Mouse (Mus musculus) layer of hippocampus, postnatal 36 days (tissue): ENCODE results near the gene Txlna. TPM values are rescaled to one million over a fixed set of nuclear protein-coding genes. Genes with fewer than 3 reads are reported as not detected.

Experiments
- DNase-seq, 2 experiments: peaks; one replicate each; pipeline ENCODE4 v3.0.0; 2022
- microRNA-seq, 2 experiments: library from miRNA; unstranded; fragments of <30 nt; microRNA quantifications; one replicate each; pipeline ENCODE4 v1.2.0; 2021
- total RNA-seq, 2 experiments: library from RNA; stranded (reverse); gene quantifications; 2 replicates each; pipeline ENCODE4 v1.2.3; 2021

Gene Txlna
- total RNA-seq, 2 experiments from 2014 or later: 46.1 to 54.7 TPM

GRCm38 (mm10) chr4:129586943-129587342, 53.9 kb downstream of the Txlna start:
- DNase-seq: no peak

- DNase-seq: no peak
These were observed 55.1 kb downstream of the Txlna start for GRCm38 (mm10) chr4:129585773-129586172.

- DNase-seq: peak; percentile 79 to 81
These were observed 55.8 kb downstream of the Txlna start for GRCm38 (mm10) chr4:129584884-129585608.

GRCm38 (mm10) chr4:129584370-129584769, 56.5 kb downstream of the Txlna start:
- DNase-seq: no peak

GRCm38 (mm10) chr4:129582251-129582650, 58.6 kb downstream of the Txlna start:
- no peak for DNase-seq

- no peak for DNase-seq
These were observed 60.5 kb downstream of the Txlna start for GRCm38 (mm10) chr4:129580347-129580746.

- DNase-seq: no peak
These were observed 62.4 kb downstream of the Txlna start, which contains the start of gene Fam167b for GRCm38 (mm10) chr4:129578466-129578865. Fam167b (minus strand) TSS chr4:129578549.

- DNase-seq: no peak
These were observed 63.2 kb downstream of the Txlna start for GRCm38 (mm10) chr4:129577688-129578087.

GRCm38 (mm10) chr4:129576863-129577491, 63.9 kb downstream of the Txlna start:
- DNase-seq: peak; percentile 51 to 55

Small RNA genes lying within 50 kb of the gene (microRNA-seq; reads per million reads assigned to microRNA genes)
- gene Mir7016: 2.1 to 3.8 reads per million in 2 experiments

Other genes with a start within 250 kb of the Txlna start
- gene Zbtb8b, start 200.2 kb downstream of the Txlna start, total RNA-seq: 1 to 10 TPM; 3.6 to 4.6 TPM
- gene Bsdc1, start 179.5 kb downstream of the Txlna start, total RNA-seq: 10 to 100 TPM; 53.4 to 54.5 TPM
- not detected for gene Tssk3, start 150.0 kb downstream of the Txlna start, total RNA-seq
- not detected for gene Fam229a, start 149.9 kb downstream of the Txlna start, total RNA-seq
- gene Marcksl1, start 127.5 kb downstream of the Txlna start, total RNA-seq: 100 to 1,000 TPM; 105 to 115 TPM
- gene Hdac1, start 98.4 kb downstream of the Txlna start, total RNA-seq: 10 to 100 TPM; 45.2 to 55.8 TPM
- gene Lck, start 67.4 kb downstream of the Txlna start, total RNA-seq: 1 to 10 TPM; 2.7 to 2.8 TPM
- under 1 TPM in 1 of 2 experiments, not detected in 1; 0.65 TPM for gene Fam167b, start 62.5 kb downstream of the Txlna start, total RNA-seq
- gene Eif3i, start 40.4 kb downstream of the Txlna start, total RNA-seq: 100 to 1,000 TPM; 121 to 122 TPM
- 10 to 100 TPM; 79.1 to 81.4 TPM for gene Tmem234, start 40.4 kb downstream of the Txlna start, total RNA-seq
- 1 to 10 TPM; 6.0 to 7.7 TPM for gene Dcdc2b, start 26.8 kb downstream of the Txlna start, total RNA-seq
- 10 to 100 TPM; 35.3 to 40.6 TPM for gene Iqcc, start 22.0 kb downstream of the Txlna start, total RNA-seq
- 10 to 100 TPM; 70.3 to 79.8 TPM for gene Ccdc28b, start 17.1 kb downstream of the Txlna start, total RNA-seq
- gene Kpna6, start 31.7 kb upstream of the Txlna start, total RNA-seq: 10 to 100 TPM; 90.7 to 92.5 TPM
- gene Tmem39b, start 55.8 kb upstream of the Txlna start, total RNA-seq: 10 to 100 TPM; 11.5 to 15.8 TPM
- 10 to 100 TPM; 88.4 to 90.0 TPM for gene Khdrbs1, start 101.2 kb upstream of the Txlna start, total RNA-seq
- gene Ptp4a2, start 170.2 kb upstream of the Txlna start, total RNA-seq: 100 to 1,000 TPM; 139 to 141 TPM